Mouse (Mus musculus) urinary bladder, adult 18-20 months (tissue): ENCODE measurements at regions not wholly inside any gene's neighbourhood (a gene's known extent, or its start where the extent isn't known, plus 50 kb on each side); places are given as distances from the start of the nearest gene placed in this dataset.
"Not testable (repeated sequence)": the region's sequence is repeated elsewhere in the genome, so short reads cannot be mapped to it uniquely, and the experiment has no call there.

Experiments used
- DNase-seq, 2 experiments: peaks; one replicate each; pipeline ENCODE4 v3.0.0; 2022; ENCODE audit warnings: low spot score in 2 of 2, mixed read lengths in 2 of 2

GRCm38 (mm10) chr2:114723971-114724666 lies 69.4 kb upstream of the Dph6 start:
- DNase-seq, result no peak

- no peak for DNase-seq
These were observed 72.4 kb upstream of the Dph6 start for GRCm38 (mm10) chr2:114727197-114727596.

GRCm38 (mm10) chr2:114734861-114735569 lies 80.3 kb upstream of the Dph6 start:
- no peak for DNase-seq

- DNase-seq, result no peak
These were observed 84.9 kb upstream of the Dph6 start for GRCm38 (mm10) chr2:114739421-114740212.

- DNase-seq, result no peak
These were observed 108.5 kb upstream of the Dph6 start for GRCm38 (mm10) chr2:114763276-114763675.

GRCm38 (mm10) chr2:114773723-114774122 lies 119.0 kb upstream of the Dph6 start:
- DNase-seq, result not testable (repeated sequence)

GRCm38 (mm10) chr2:114774278-114774677 lies 119.5 kb upstream of the Dph6 start:
- DNase-seq, result no peak

- no peak for DNase-seq
These were observed 120.8 kb upstream of the Dph6 start for GRCm38 (mm10) chr2:114775532-114775931.

- DNase-seq, result no peak
These were observed 121.4 kb upstream of the Dph6 start for GRCm38 (mm10) chr2:114776176-114776575.

GRCm38 (mm10) chr2:114782450-114782849 lies 127.7 kb upstream of the Dph6 start:
- no peak for DNase-seq

GRCm38 (mm10) chr2:114784191-114784590 lies 129.4 kb upstream of the Dph6 start:
- no peak for DNase-seq

- no peak for DNase-seq
These were observed 133.5 kb upstream of the Dph6 start for GRCm38 (mm10) chr2:114788251-114788650.

- no peak for DNase-seq
These were observed 142.0 kb upstream of the Dph6 start for GRCm38 (mm10) chr2:114796630-114797290.

- no peak for DNase-seq
These were observed 142.5 kb upstream of the Dph6 start for GRCm38 (mm10) chr2:114797291-114797650.

GRCm38 (mm10) chr2:114803241-114803640 lies 148.5 kb upstream of the Dph6 start:
- no peak for DNase-seq

- no peak for DNase-seq
These were observed 149.2 kb upstream of the Dph6 start for GRCm38 (mm10) chr2:114803928-114804327.

- no peak for DNase-seq
These were observed 150.8 kb upstream of the Dph6 start for GRCm38 (mm10) chr2:114805436-114806047.

GRCm38 (mm10) chr2:114808046-114808445 lies 153.3 kb upstream of the Dph6 start:
- no peak for DNase-seq

GRCm38 (mm10) chr2:114812141-114812902 lies 157.6 kb upstream of the Dph6 start:
- no peak for DNase-seq

- DNase-seq, result no peak
These were observed 158.1 kb upstream of the Dph6 start for GRCm38 (mm10) chr2:114812903-114813290.

GRCm38 (mm10) chr2:114822657-114823056 lies 167.9 kb upstream of the Dph6 start:
- no peak for DNase-seq
